Mouse (Mus musculus): ENCODE measurements around the gene Zfp810.
"Not testable (repeated sequence)": the region's sequence is repeated elsewhere in the genome, so short reads cannot be mapped to it uniquely, and the experiment has no call there.

Gene Zfp810

GRCm38 (mm10) chr9:22307156-22307919 is at the start of gene Zfp810:
Gene Zfp810 (minus strand): TSS chr9:22307648.
- DNase-seq (ENCODE audit: low read depth, low spot score): peak; percentile 98

GRCm38 (mm10) chr9:22355919-22356318 is 48.5 kb upstream of the Zfp810 start:
- DNase-seq (ENCODE audit: low read depth, low spot score): peak; percentile 22

- DNase-seq (ENCODE audit: low read depth, low spot score): no peak
Observed at GRCm38 (mm10) chr9:22353901-22354300, 46.5 kb upstream of the Zfp810 start.

- peak; percentile 17 for DNase-seq (ENCODE audit: low read depth, low spot score)
Observed at GRCm38 (mm10) chr9:22353465-22353864, 46.0 kb upstream of the Zfp810 start.

GRCm38 (mm10) chr9:22340331-22340730 is 32.9 kb upstream of the Zfp810 start:
- DNase-seq (ENCODE audit: low read depth, low spot score): no peak

- DNase-seq (ENCODE audit: low read depth, low spot score): no peak
Observed at GRCm38 (mm10) chr9:22337217-22337616, 29.8 kb upstream of the Zfp810 start.

GRCm38 (mm10) chr9:22327475-22328387 is 20.3 kb upstream of the Zfp810 start:
- DNase-seq (ENCODE audit: low read depth, low spot score): peak; percentile 90

GRCm38 (mm10) chr9:22327099-22327474 is 19.6 kb upstream of the Zfp810 start:
- DNase-seq (ENCODE audit: low read depth, low spot score): no peak

- DNase-seq (ENCODE audit: low read depth, low spot score): no peak
Observed at GRCm38 (mm10) chr9:22324579-22324978, 17.1 kb upstream of the Zfp810 start.

- no peak for DNase-seq (ENCODE audit: low read depth, low spot score)
Observed at GRCm38 (mm10) chr9:22322381-22323211, 15.1 kb upstream of the Zfp810 start.

- DNase-seq (ENCODE audit: low read depth, low spot score): no peak
Observed at GRCm38 (mm10) chr9:22319109-22319508, 11.7 kb upstream of the Zfp810 start.

GRCm38 (mm10) chr9:22316047-22316446 is 8.6 kb upstream of the Zfp810 start:
- DNase-seq (ENCODE audit: low read depth, low spot score): not testable (repeated sequence)

GRCm38 (mm10) chr9:22314066-22314465 is 6.6 kb upstream of the Zfp810 start:
- DNase-seq (ENCODE audit: low read depth, low spot score): peak; percentile 26

- no peak for DNase-seq (ENCODE audit: low read depth, low spot score)
Observed at GRCm38 (mm10) chr9:22313218-22313617, 5.8 kb upstream of the Zfp810 start.

- no peak for DNase-seq (ENCODE audit: low read depth, low spot score)
Observed at GRCm38 (mm10) chr9:22309651-22310050, 2.2 kb upstream of the Zfp810 start.

- not testable (repeated sequence) for DNase-seq (ENCODE audit: low read depth, low spot score)
Observed at GRCm38 (mm10) chr9:22307920-22308262, 443 bp upstream of the Zfp810 start.

GRCm38 (mm10) chr9:22306726-22307125 is 722 bp downstream of the Zfp810 start:
- peak; percentile 35 for DNase-seq (ENCODE audit: low read depth, low spot score)

- no peak for DNase-seq (ENCODE audit: low read depth, low spot score)
Observed at GRCm38 (mm10) chr9:22302199-22302598, 5.2 kb downstream of the Zfp810 start.

GRCm38 (mm10) chr9:22278733-22279132 is 28.7 kb downstream of the Zfp810 start:
- no peak for DNase-seq (ENCODE audit: low read depth, low spot score)

- DNase-seq (ENCODE audit: low read depth, low spot score): no peak
Observed at GRCm38 (mm10) chr9:22268886-22269285, 38.6 kb downstream of the Zfp810 start.

- no peak for DNase-seq (ENCODE audit: low read depth, low spot score)
Observed at GRCm38 (mm10) chr9:22262611-22263010, 44.8 kb downstream of the Zfp810 start.

GRCm38 (mm10) chr9:22261594-22261993 is 45.9 kb downstream of the Zfp810 start:
- DNase-seq (ENCODE audit: low read depth, low spot score): no peak
